Mouse (Mus musculus) small intestine, adult 2 months (tissue): ENCODE results near the gene Anapc2. TPM values are rescaled to one million over a fixed set of nuclear protein-coding genes. Genes with fewer than 3 reads are reported as not detected.

Experiments
- H3K27ac ChIP-seq: fragments of 200-500 bp; 2 replicates; pipeline ENCODE4 v1.5.1; 2012; ENCODE audit warnings: low read depth, low read length, control low read depth, inconsistent platforms; ENCODE audit not compliant: insufficient read depth
- H3K27me3 ChIP-seq: fragments of 200-500 bp; 2 replicates; pipeline ENCODE4 v1.6.1; 2012; ENCODE audit warnings: mild to moderate bottlenecking, moderate library complexity, low read length, inconsistent platforms; ENCODE audit not compliant: control insufficient read depth, insufficient read depth
- H3K36me3 ChIP-seq: fragments of 200-500 bp; 2 replicates; pipeline ENCODE4 v1.6.1; 2012; ENCODE audit warnings: mild to moderate bottlenecking, low read length, control low read depth, inconsistent platforms; ENCODE audit not compliant: control insufficient read depth, insufficient read depth
- H3K4me1 ChIP-seq: fragments of 200-500 bp; 2 replicates; pipeline ENCODE4 v1.6.1; 2012; ENCODE audit warnings: low read length, inconsistent platforms, mixed read lengths; ENCODE audit not compliant: control insufficient read depth, insufficient read depth, insufficient read length
- H3K4me3 ChIP-seq: fragments of 200-500 bp; 2 replicates; pipeline ENCODE4 v1.5.1; 2012; ENCODE audit warnings: low read depth, mild to moderate bottlenecking, control low read depth, inconsistent platforms, low read length, moderate library complexity
- CTCF ChIP-seq: fragments of 200-500 bp; IDR thresholded peaks from 2 replicates; pipeline ENCODE4 v1.5.1; 2012; ENCODE audit warnings: low read depth, mild to moderate bottlenecking, control low read depth, inconsistent platforms, low read length, moderate library complexity, mixed read lengths; ENCODE audit not compliant: insufficient replicate concordance, insufficient read length; ENCODE audit errors: extremely low read depth
- POLR2A ChIP-seq: fragments of 200-500 bp; IDR thresholded peaks from 2 replicates; pipeline ENCODE4 v1.6.1; 2012; ENCODE audit warnings: low read depth, mild to moderate bottlenecking, control low read depth, inconsistent platforms, low read length, moderate library complexity
- WGBS: fragments of 180-500 bp; shearing (Covaris S2); methylation state at CpG from one replicate; pipeline ENCODE4 v1.1.7; 2018; 5-methylcytosine and 5-hydroxymethylcytosine counted together
- polyA plus RNA-seq: library from polyadenylated mRNA; depleted of rRNA; stranded (reverse); fragments of >200 nt; gene quantifications from 2 replicates; pipeline ENCODE4 v1.2.3, GENCODE M21; 2012

The Anapc2 gene
- polyA plus RNA-seq, 1 experiment, result 71.6 TPM

DNA sequence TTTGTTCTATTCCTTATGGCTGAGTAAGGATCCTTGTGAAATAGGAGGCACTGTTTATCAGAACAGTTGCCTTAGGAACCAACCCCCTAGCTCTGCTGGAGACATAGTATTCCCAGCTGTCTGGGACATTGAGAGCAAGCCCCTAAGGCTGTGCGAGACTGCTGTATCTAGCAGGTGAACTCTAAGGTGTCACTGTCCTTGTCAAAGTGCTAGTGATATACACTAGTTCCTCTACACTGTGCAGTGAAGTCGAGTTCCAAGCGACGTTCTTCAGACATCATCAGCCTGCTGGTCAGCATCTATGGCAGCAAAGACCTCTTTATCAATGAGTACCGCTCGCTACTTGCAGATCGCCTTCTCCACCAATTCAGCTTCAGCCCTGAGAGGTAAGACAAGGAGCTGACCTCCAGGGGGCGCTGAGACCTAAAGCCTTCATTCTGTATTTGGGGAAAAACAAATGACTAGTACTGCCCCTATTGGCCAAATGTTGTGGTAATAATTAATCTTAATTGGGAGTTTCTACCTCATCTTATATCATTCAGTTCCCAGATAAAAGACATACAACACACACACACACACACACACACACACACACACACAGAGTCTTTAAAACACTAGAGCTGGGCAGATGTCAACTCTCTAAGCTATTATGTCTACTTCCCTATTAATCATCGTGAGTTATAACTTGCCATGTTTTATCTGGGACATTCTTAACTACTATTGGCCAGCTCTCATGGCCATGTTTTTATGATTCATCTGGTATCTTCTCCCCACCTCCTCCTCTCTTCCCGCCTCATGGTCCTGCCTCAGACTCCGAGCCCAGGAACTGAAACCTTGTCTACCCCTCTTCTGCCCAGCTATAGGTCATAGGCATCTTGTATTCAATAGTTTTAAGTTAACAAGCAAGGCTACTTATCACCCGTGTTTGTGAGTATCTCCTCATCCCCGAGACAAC, 6.9 kb downstream of the Anapc2 start:
- peaks cover 2% of the 10 kb centered on the region; the same call in 1 of the 2 replicates for H3K4me1 ChIP-seq
- TF ChIP-seq POLR2A (no peak), CTCF (peak; percentile 80; the same call in 1 of the 2 replicates)
- no peaks in the 10 kb centered on the region for H3K27me3 ChIP-seq
- peaks cover 62% of the 10 kb centered on the region for H3K36me3 ChIP-seq
- WGBS, result 34% methylated on average over 13 of the region's 13 CpGs
- no peak overlapping the region for H3K4me3 ChIP-seq
- 0 out of 2 replicates have a peak overlapping the region, but pooled peaks have one; percentile 12 for H3K27ac ChIP-seq

DNA sequence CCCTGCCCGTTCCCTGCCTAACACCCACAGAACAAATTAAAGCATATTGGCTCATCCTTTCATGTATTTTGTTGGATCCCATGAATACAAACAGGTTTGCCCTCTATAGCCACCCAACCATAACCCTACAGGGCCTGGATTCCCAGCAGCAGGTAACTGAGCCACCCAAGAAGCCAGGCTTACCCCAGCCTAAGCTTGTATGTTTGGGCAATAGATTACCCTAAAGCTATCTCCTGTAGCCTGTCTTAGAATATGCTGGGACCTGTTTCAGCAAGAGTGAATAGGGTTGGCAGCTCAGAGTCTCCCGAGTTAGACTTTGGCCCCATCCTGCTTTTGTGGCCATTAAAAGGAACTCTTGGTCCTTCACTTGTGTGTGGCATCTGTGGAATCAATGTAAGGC, 13.3 kb downstream of the Anapc2 start:
- no peak overlapping the region for H3K4me3 ChIP-seq
- peak overlapping the region; percentile 99 for H3K27ac ChIP-seq
- no peaks in the 10 kb centered on the region for H3K27me3 ChIP-seq
- WGBS, result 46% methylated on average over 2 of the region's 2 CpGs
- H3K4me1 ChIP-seq, result peaks cover 48% of the 10 kb centered on the region
- peaks cover 34% of the 10 kb centered on the region for H3K36me3 ChIP-seq
- TF ChIP-seq POLR2A, result no peak
- no peak for TF ChIP-seq CTCF

DNA sequence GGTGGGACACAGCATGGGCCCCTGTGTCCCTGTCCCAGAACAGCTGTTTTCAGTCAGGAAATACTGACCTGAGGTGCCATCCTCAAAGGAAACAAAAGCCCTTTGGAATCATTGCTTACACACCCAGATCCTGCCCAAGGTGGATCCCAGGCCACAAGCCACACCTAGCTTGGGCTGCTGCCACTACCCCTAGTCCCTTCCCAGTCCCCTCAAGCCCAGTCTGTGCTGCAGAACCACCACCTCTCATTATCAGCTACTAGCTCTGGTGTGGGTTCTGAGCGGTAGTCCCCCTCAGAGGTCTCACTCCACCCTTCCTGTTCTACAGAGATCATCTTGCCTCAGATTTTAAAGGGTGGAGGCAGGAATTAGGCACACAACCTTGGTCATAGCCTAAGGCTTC, 14.0 kb downstream of the Anapc2 start:
- peaks cover 55% of the 10 kb centered on the region for H3K4me1 ChIP-seq
- H3K36me3 ChIP-seq, result peaks cover 27% of the 10 kb centered on the region
- H3K27me3 ChIP-seq, result no peaks in the 10 kb centered on the region; the same call in 1 of the 2 replicates
- WGBS, result 21% methylated on average over 1 of the region's 1 CpGs
- H3K4me3 ChIP-seq, result no peak overlapping the region
- TF ChIP-seq CTCF (no peak), POLR2A (no peak)
- H3K27ac ChIP-seq, result peak overlapping the region; percentile 99

DNA sequence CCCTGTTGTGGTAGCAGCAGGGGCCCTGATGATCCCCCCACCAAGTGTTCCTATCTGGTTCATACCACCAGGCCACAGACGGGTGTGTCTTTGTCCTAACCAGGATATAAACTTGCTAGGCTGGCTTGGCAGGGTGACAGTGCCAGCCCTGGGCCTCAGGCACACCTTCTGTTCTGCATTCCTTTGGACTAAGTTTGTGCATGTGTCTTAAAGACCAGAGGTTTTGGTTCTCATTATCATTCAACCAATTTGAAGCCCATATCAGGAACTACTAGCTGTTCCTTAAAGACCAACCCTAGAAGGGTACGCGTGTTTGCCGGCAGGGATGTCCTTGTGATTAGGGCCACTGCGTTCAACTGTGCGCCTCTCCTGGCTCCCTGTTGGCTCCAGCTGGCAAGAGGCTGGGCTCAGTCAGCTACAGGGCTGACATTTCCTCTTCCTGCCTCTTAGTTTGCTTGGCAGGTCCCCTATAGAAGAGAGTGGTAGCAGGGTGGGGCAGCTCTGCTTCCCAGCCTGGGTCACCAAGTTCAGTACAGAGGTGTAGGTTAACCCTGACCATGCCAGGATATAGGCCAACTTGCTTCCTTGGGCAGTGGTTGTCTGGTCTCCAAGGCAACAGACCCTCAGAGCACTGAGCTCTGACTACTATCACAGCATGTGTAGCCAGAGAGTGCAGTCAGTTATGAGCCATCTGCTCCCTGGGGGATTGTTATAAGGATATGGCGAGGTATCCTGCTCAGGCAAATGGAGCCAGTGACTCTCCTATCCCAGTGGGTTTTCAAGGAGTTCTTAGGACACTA, 14.8 kb downstream of the Anapc2 start:
- Histone ChIP-seq H3K27me3 (peaks cover 5% of the 10 kb centered on the region), H3K4me3 (no peak overlapping the region), H3K36me3 (peaks cover 22% of the 10 kb centered on the region), H3K4me1 (peaks cover 57% of the 10 kb centered on the region), H3K27ac (peak overlapping the region; percentile 99)
- TF ChIP-seq CTCF (no peak), POLR2A (no peak)
- 19% methylated on average over 7 of the region's 7 CpGs for WGBS

DNA sequence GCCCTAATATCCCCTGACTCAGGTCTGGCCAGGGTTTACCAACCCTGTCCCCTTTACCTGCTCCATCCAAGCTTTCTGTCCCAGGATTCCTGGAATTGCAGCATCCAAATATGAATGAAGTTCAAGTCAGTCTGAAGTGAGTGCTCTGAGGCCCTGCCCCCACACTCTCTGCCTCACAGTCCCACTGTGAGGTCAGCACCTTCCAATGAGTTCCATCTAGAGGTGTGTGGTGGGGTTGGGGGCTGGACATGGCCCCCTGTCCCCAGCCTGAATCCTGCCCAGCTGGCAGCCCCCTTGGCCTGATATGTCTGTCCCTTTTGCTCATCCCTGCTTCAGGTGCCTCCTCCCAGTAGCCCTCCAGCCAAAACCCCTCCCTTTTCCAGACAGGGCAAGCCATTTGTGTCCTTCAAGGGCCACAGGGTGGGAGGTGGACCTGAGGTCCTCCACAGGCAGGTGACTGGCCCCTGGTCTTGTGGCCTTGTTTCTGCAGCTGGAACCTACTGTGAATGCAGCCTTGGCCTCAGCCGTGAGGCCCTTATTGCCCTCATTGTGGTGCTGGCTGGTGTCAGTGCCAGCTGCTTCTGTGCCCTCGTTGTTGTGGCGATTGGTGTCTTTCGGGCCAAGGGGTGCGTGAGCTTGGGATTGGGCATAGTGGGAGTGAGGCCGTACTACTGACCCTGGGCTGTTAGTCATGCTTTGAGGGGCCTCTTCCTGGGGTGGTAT, 15.8 kb downstream of the Anapc2 start, which contains the start of gene Tmem210:
Gene Tmem210 (plus strand): TSS at position 219 of the 723 bp plus-strand sequence.
- TF ChIP-seq CTCF (no peak), POLR2A (no peak)
- H3K4me1 ChIP-seq, result peaks cover 61% of the 10 kb centered on the region
- H3K4me3 ChIP-seq, result no peak within 1 kb of the TSS
- H3K27me3 ChIP-seq, result peaks cover 10% of the 10 kb centered on the region
- WGBS, result 49% methylated on average over 6 of the region's 6 CpGs
- H3K27ac ChIP-seq, result peak within 1 kb of the TSS; percentile 99
- peaks cover 19% of the 10 kb centered on the region for H3K36me3 ChIP-seq

DNA sequence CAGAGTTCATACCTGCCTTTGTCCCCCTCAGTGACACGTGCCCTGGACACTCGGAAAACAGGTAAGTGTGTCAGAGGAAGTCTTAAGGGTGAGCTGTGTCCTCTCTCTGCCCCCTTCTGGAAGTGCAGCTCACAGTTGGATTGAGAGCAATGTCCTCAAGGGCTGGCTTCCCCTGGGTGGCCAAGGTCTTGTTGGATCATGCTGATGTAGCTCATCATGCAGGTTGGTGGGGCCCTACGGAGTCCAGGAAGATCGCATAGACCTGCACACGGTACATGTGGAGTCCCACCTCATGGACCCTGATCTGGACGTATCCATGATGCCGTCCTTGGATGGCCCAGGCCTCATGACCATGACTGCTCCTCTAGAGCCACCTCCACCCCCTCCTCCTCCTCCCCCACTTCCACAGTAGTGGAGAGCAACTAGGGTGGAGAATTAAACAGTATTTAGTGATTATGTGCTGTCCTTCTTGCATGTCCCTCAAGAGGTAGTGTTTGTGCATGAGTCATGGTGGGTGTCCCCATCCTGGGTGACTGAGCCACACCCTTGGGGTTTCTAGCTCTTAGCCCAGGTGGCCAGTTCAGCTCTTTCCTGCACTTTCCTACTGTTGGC, 16.6 kb downstream of the Anapc2 start:
- peaks cover 15% of the 10 kb centered on the region for H3K36me3 ChIP-seq
- WGBS, result 74% methylated on average over 7 of the region's 7 CpGs
- no peak for TF ChIP-seq POLR2A
- no peak for TF ChIP-seq CTCF
- H3K4me3 ChIP-seq, result no peak overlapping the region
- peak overlapping the region; percentile 60 for H3K27ac ChIP-seq
- H3K27me3 ChIP-seq, result peaks cover 10% of the 10 kb centered on the region
- H3K4me1 ChIP-seq, result peaks cover 61% of the 10 kb centered on the region
